Comparison of ENCODE assay signal across 23 mouse cellular contexts in the genomic region with DNA sequence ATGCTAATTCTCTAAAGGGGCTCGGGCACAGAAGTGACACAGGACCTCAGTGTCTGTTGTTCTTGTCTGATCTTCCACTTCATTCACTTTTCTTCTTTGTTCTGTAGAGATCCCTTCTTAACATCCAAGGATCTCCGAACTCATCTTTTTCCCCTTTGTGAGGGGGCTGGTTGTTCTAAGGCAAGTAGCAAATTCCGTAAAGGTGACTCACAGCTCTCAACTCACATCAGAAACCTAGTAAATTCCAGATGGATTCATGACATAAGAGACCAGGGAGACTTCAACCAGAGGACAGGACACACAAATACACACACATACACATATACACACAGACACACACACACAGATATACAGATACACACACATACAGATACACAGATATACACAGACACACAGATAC. TPM values are rescaled to one million over a fixed set of nuclear protein-coding genes. Genes with fewer than 3 reads are reported as not detected.
"Had no signal": no experiment of that assay in that cellular context is flagged by ENCODE, and none has a peak within 500 bp of the region (broad histone marks: within the 10 kb centered on the region; RNA-seq: fewer than 3 reads in every experiment).

No protein-coding gene starts in this region.

- H3K27me3 ChIP-seq: limb, embryonic 15.5 days; lung, embryonic 15.5 days had no signal

- H3K9ac ChIP-seq: limb, embryonic 15.5 days; liver, embryonic 13.5 days; liver, postnatal 0 days; lung, embryonic 15.5 days; midbrain, embryonic 15.5 days; neural tube, embryonic 12.5 days had no signal

- H3K4me1 ChIP-seq: midbrain, embryonic 15.5 days; neural tube, embryonic 12.5 days had no signal

- H3K9me3 ChIP-seq: limb, embryonic 15.5 days; liver, embryonic 13.5 days; lung, embryonic 15.5 days; megakaryocyte, embryonic 14.5 days; midbrain, embryonic 15.5 days; neural tube, embryonic 12.5 days had no signal

- H3K4me2 ChIP-seq: limb, embryonic 15.5 days; liver, embryonic 13.5 days; lung, embryonic 15.5 days; midbrain, embryonic 11.5 days; midbrain, embryonic 15.5 days; neural tube, embryonic 12.5 days had no signal

- H3K36me3 ChIP-seq: limb, embryonic 15.5 days; liver, embryonic 13.5 days; lung, embryonic 15.5 days; midbrain, embryonic 15.5 days; neural tube, embryonic 12.5 days had no signal

- H3K27ac ChIP-seq: left cerebral cortex, adult 2 months; limb, embryonic 15.5 days; liver, embryonic 13.5 days; lung, embryonic 15.5 days; macrophage; midbrain, embryonic 15.5 days; neural tube, embryonic 12.5 days had no signal

- H3K4me3 ChIP-seq: left cerebral cortex, adult 2 months; limb, embryonic 15.5 days; liver, embryonic 13.5 days; lung, embryonic 15.5 days; megakaryocyte, embryonic 14.5 days; midbrain, embryonic 15.5 days; neural tube, embryonic 12.5 days had no signal

- DNase-seq: kidney, postnatal 10 days; liver, embryonic 13.5 days; liver, postnatal 0 days; lung, postnatal 14 days; spleen, adult 18-20 months; thymus, postnatal 36 days had no signal

- ATAC-seq: midbrain, embryonic 15.5 days had no signal

RNA-seq across cellular contexts. Expression of gene Fam69b, which starts 17.7 kb away (rescaled TPM):
- total RNA-seq: monocyte, adult 5-6 weeks; neutrophil, adult 5-6 weeks had no signal
- polyA plus RNA-seq: macrophage had no signal

RNA-seq across cellular contexts. Expression of gene Gm20532, which starts 24.1 kb away (rescaled TPM):
- total RNA-seq: layer of hippocampus, postnatal 25 days; left cerebral cortex, adult 2 months; left cerebral cortex, postnatal 25 days; monocyte, adult 5-6 weeks; neutrophil, adult 5-6 weeks had no signal
- polyA plus RNA-seq: kidney, embryonic 14.5 days; large intestine, adult 2 months; limb, embryonic 11.5 days; limb, embryonic 15.5 days; liver, embryonic 13.5 days; liver, postnatal 0 days; lung, embryonic 15.5 days; midbrain, embryonic 11.5 days; midbrain, embryonic 15.5 days; neural tube, embryonic 12.5 days; stomach, embryonic 14.5 days; thymus, postnatal 0 days had no signal

RNA-seq across cellular contexts. Expression of gene Egfl7, which starts 30.7 kb away (rescaled TPM):
- total RNA-seq: monocyte, adult 5-6 weeks had no signal
